Mouse (Mus musculus) liver, postnatal 0 days (tissue): Measurements from ENCODE around the gene Clstn2. TPM values are rescaled to one million over a fixed set of nuclear protein-coding genes. Genes with fewer than 3 reads are reported as not detected.

Source experiments
- ATAC-seq: fragments of 200-750 bp; cut with Nextera tagmentation; 2 replicates; pipeline ENCODE4 v1.8.0; 2017; ENCODE audit warnings: mild to moderate bottlenecking, moderate library complexity
- DNase-seq: peaks from one replicate; pipeline ENCODE4 v3.0.0-alpha.2; 2016
- H3K27ac ChIP-seq: fragments of 300-500 bp; sonication (generic); 2 replicates; pipeline ENCODE4 v1.5.1; 2014; ENCODE audit warnings: antibody characterized with exemption, moderate library complexity, mild to moderate bottlenecking, low read depth
- H3K27me3 ChIP-seq: fragments of 300-500 bp; sonication (generic); 2 replicates; pipeline ENCODE4 v1.6.1; 2014; ENCODE audit warnings: low read length, control low read depth, mixed read lengths; ENCODE audit not compliant: insufficient read depth
- H3K36me3 ChIP-seq: fragments of 300-500 bp; sonication (generic); replicated peaks from 2 replicates; pipeline ENCODE4 v1.6.1; 2014; ENCODE audit warnings: mild to moderate bottlenecking, control low read depth, low read length, moderate library complexity, mixed read lengths; ENCODE audit not compliant: insufficient read depth
- H3K4me1 ChIP-seq: fragments of 300-500 bp; sonication (generic); 2 replicates; pipeline ENCODE4 v1.6.1; 2014; ENCODE audit warnings: antibody characterized with exemption, mild to moderate bottlenecking, control low read depth; ENCODE audit not compliant: insufficient read depth
- H3K4me2 ChIP-seq: fragments of 300-500 bp; sonication (generic); 2 replicates; pipeline ENCODE4 v1.6.1; 2014; ENCODE audit warnings: low read depth, mild to moderate bottlenecking, low read length, moderate library complexity, mixed read lengths
- H3K4me3 ChIP-seq: fragments of 300-500 bp; sonication (generic); 2 replicates; pipeline ENCODE4 v1.5.1; 2014; ENCODE audit warnings: low read depth, low read length
- H3K9ac ChIP-seq: fragments of 300-500 bp; sonication (generic); replicated peaks from 2 replicates; pipeline ENCODE4 v1.6.1; 2014; ENCODE audit warnings: mild to moderate bottlenecking, moderate library complexity
- H3K9me3 ChIP-seq: fragments of 300-500 bp; sonication (generic); 2 replicates; pipeline ENCODE4 v1.6.1; 2016; ENCODE audit warnings: mild to moderate bottlenecking, control low read depth, low read length, mixed read lengths
- CTCF ChIP-seq: sonication (generic); IDR thresholded peaks from 2 replicates; pipeline ENCODE4 v1.5.1; 2016; ENCODE audit warnings: antibody characterized with exemption, low read depth
- EP300 ChIP-seq: IDR thresholded peaks from 2 replicates; pipeline ENCODE4 v1.6.1; 2016; ENCODE audit warnings: antibody characterized with exemption, low read depth, mild to moderate bottlenecking
- WGBS: fragments of 180-500 bp; shearing (Covaris S2); extraction: QIAGEN DNeasy Blood & Tissue Kit; methylation state at CpG from one replicate; pipeline ENCODE4 v1.1.7; 2014; ENCODE audit not compliant: insufficient replicate concordance; 5-methylcytosine and 5-hydroxymethylcytosine counted together
- polyA plus RNA-seq: library from polyadenylated mRNA; unstranded; fragments of >200 nt; fragmentation: Nextera tagmentation; extraction: Ambion mirVana; gene quantifications from 2 replicates; pipeline ENCODE4 v1.2.1, GENCODE M21; 2015

Gene Clstn2
- polyA plus RNA-seq, 1 experiment from 2014 or later = 0.12 TPM

DNA sequence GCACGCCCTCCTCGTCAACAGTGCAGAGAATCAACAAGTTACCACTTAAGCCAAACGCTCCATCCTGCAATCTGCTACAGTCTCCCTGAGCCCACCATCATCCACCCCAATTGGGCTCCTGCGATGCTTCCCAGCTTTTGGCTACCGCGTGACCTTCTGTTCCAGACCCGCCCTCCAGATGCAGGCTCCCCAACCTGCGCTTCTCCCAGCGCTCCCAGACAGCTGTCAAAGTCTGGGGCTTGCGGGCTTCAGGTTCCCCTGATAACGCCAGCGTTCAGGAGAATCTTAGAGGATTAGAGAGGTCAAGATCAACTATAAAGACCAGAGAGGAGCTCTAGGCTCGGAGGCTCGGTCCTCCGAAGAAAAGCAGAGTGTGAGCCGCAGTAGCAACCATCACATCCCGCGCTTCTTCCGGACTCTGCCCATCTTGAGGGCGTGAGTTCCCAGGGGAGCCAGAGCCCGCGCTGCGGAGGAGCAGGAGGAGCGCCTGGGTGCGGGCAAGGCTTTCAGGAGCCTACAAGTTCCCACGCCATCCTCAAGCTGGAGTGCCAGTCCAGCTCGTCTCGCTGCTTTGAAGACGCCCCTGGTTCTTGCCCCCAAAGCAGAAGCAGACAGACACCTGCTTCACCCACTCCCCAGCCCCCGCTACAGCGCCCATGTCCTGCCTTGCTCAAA lies 946 bp downstream of the Clstn2 start:
- Histone ChIP-seq H3K4me2 (peak overlapping the region; percentile 72), H3K9ac (no peak overlapping the region), H3K27ac (no peak overlapping the region), H3K27me3 (peaks cover 47% of the 10 kb centered on the region), H3K4me3 (peak overlapping the region; percentile 45; the same call in 1 of the 2 replicates), H3K36me3 (no peaks in the 10 kb centered on the region), H3K4me1 (no peaks in the 10 kb centered on the region), H3K9me3 (no peaks in the 10 kb centered on the region)
- ATAC-seq (no peak), DNase-seq (no peak)
- 3% methylated on average over 31 of the region's 31 CpGs for WGBS
- no peak for TF ChIP-seq EP300
- no peak for TF ChIP-seq CTCF

DNA sequence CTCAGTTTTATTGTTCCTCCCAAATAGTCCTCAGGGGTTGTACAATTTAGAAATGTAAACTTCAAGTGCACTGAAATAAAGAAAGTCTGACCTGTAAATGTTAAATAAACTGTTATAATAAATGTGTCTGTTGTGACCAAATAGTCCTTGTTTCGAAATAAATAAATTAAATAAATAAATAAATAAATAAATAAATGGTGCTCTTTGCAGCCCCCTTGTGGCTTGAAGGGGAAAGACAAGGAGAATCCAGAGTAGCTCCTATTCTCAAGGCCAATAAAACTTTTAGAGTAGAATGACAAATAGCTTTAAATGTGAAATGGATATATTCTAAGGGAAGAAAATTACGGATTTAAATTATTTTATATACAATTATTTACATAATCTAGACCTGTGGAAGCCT lies 2.3 kb downstream of the Clstn2 start:
- 20% methylated on average over 2 of the region's 2 CpGs for WGBS
- no peak overlapping the region for H3K27ac ChIP-seq
- H3K4me1 ChIP-seq = no peaks in the 10 kb centered on the region
- no peaks in the 10 kb centered on the region for H3K9me3 ChIP-seq
- H3K27me3 ChIP-seq = peaks cover 47% of the 10 kb centered on the region
- no peaks in the 10 kb centered on the region for H3K36me3 ChIP-seq
- H3K4me3 ChIP-seq = no peak overlapping the region
- H3K9ac ChIP-seq = no peak overlapping the region
- DNase-seq (no peak), ATAC-seq (no peak)
- no peak overlapping the region for H3K4me2 ChIP-seq
- TF ChIP-seq CTCF = peak; percentile 53
- TF ChIP-seq EP300 = no peak

GRCm38 (mm10) chr9:98025548-98025947 lies 7.4 kb downstream of the Clstn2 start:
- Histone ChIP-seq H3K9ac (no peak overlapping the region), H3K4me3 (no peak overlapping the region), H3K4me1 (no peaks in the 10 kb centered on the region), H3K27me3 (peaks cover 3% of the 10 kb centered on the region; the same call in 1 of the 2 replicates), H3K9me3 (no peaks in the 10 kb centered on the region), H3K27ac (no peak overlapping the region), H3K36me3 (no peaks in the 10 kb centered on the region), H3K4me2 (no peak overlapping the region)
- DNase-seq (no peak), ATAC-seq (no peak)
- WGBS = 64% methylated on average over 3 of the region's 3 CpGs
- TF ChIP-seq CTCF (no peak), EP300 (no peak)

DNA sequence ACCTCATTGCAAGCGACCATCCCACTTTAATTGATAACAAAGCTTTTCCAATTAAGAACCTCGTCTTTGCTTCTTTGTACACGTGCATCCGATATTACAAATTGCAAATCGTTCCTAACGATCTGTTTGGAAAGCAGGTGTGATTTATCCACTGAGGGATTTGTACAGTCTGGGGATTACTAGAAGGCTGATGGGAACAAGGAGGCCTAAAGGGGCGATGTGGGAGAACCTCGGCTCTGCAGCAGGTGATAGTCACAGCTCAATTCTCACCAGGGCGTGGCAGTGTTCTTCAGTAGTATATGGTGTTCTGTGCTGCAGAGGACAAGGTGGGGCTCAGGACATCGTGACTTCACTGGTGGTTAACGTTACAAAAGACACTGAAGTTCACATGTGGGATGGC lies 9.9 kb downstream of the Clstn2 start:
- TF ChIP-seq CTCF = no peak
- no peak for TF ChIP-seq EP300
- H3K36me3 ChIP-seq = no peaks in the 10 kb centered on the region
- 73% methylated on average over 11 of the region's 11 CpGs for WGBS
- H3K4me1 ChIP-seq = no peaks in the 10 kb centered on the region
- H3K9ac ChIP-seq = no peak overlapping the region
- no peaks in the 10 kb centered on the region for H3K9me3 ChIP-seq
- no peak overlapping the region for H3K4me2 ChIP-seq
- no peak overlapping the region for H3K27ac ChIP-seq
- no peak for DNase-seq
- ATAC-seq = no peak
- no peaks in the 10 kb centered on the region for H3K27me3 ChIP-seq
- H3K4me3 ChIP-seq = no peak overlapping the region

DNA sequence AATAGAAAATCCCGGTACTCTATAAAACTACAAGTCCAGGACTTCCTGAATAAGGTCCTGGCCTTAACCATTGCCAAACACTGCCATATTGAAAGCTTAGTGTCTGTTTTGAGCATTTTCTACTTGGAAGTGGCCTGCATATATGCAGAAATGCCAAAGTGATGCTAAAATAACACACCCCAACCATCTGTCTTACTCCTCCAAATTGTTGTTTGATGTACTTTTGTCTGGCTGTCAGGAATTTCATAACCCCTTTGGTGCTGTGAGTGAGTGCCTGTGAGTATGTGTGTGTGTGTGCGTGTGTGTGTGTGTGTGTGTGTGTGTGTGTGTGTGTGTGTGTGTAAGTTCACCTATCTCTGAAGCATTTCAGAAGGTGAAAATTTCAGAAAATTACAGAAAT lies 13.1 kb downstream of the Clstn2 start:
- no peaks in the 10 kb centered on the region for H3K27me3 ChIP-seq
- no peak overlapping the region for H3K4me2 ChIP-seq
- no peaks in the 10 kb centered on the region for H3K4me1 ChIP-seq
- DNase-seq (no peak), ATAC-seq (no peak)
- no peaks in the 10 kb centered on the region for H3K9me3 ChIP-seq
- H3K36me3 ChIP-seq = no peaks in the 10 kb centered on the region
- 62% methylated on average over 2 of the region's 2 CpGs for WGBS
- no peak overlapping the region for H3K9ac ChIP-seq
- no peak overlapping the region for H3K4me3 ChIP-seq
- TF ChIP-seq CTCF (no peak), EP300 (no peak)
- no peak overlapping the region for H3K27ac ChIP-seq

- Histone ChIP-seq H3K4me1 (no peaks in the 10 kb centered on the region), H3K4me3 (no peak overlapping the region), H3K36me3 (no peaks in the 10 kb centered on the region), H3K9me3 (no peaks in the 10 kb centered on the region), H3K9ac (no peak overlapping the region), H3K4me2 (no peak overlapping the region), H3K27me3 (no peaks in the 10 kb centered on the region), H3K27ac (no peak overlapping the region)
- DNase-seq (no peak), ATAC-seq (no peak)
- TF ChIP-seq CTCF (no peak), EP300 (no peak)
- 64% methylated on average over 5 of the region's 5 CpGs for WGBS
Observed at GRCm38 (mm10) chr9:98018687-98019086, 14.3 kb downstream of the Clstn2 start.
